Mouse (Mus musculus) thymus, adult 2 months (tissue): ENCODE measurements around the gene Cdipt.

Experiments
- CTCF ChIP-seq: fragments of 200-500 bp; IDR thresholded peaks from 2 replicates; pipeline ENCODE4 v1.5.1; 2012; ENCODE audit warnings: mild to moderate bottlenecking, control low read depth, low read length, moderate library complexity, borderline replicate concordance; ENCODE audit not compliant: control insufficient read depth, poor library complexity, insufficient read depth; ENCODE audit errors: extremely low read depth
- POLR2A ChIP-seq: fragments of 200-500 bp; IDR thresholded peaks from 2 replicates; pipeline ENCODE4 v1.6.1; 2012; ENCODE audit warnings: mild to moderate bottlenecking, low read length, control low read depth, moderate library complexity; ENCODE audit not compliant: control insufficient read depth, poor library complexity, insufficient read depth; ENCODE audit errors: extremely low read depth

- TF ChIP-seq CTCF (no peak), POLR2A (no peak)
Observed at GRCm38 (mm10) chr7:126976878-126977459, 1.3 kb downstream of the Cdipt start.
